Mouse (Mus musculus): ENCODE data around the gene Ikbke.
"Not testable (repeated sequence)": the region's sequence is repeated elsewhere in the genome, so short reads cannot be mapped to it uniquely, and the experiment has no call there.

Gene Ikbke

DNA sequence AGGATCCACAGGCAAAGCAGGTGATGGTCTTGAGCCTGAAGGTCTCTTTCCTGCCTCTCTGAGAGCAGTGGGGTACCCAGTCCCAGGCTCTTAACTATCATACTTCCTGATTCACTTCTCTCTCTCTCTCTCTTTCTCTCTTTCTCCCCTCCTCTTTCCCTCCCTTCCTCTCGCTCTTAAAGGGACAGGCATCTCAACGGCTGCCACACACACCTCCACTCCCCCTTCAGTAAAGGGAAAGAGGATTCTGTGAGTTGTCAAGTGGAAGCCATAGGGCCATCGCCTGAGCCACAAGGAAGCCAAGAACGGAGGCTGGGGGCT lies at the start of gene Ikbke:
TSS of gene Ikbke (minus strand) at position 151 of the 321 bp plus-strand sequence.
- no peak for DNase-seq (ENCODE audit: low read depth, low spot score)

DNA sequence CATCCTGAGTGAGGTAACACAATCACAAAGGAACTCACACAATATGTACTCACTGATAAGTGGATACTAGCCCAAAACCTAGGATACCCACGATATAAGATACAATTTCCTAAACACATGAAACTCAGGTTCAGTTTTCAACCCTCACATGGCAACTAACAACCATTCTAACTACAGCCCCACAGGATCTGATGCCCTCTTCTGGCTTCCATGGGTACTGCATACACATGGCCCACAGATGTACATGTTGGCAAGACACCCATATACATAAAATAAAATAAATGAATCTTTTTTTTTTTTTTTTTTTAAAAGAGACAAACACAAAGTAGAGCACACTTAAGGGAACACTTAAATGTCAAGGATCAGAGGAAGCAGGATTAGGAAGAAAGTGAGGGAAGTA lies 49.7 kb upstream of the Ikbke start:
- not testable (repeated sequence) for DNase-seq (ENCODE audit: low read depth, low spot score)

DNA sequence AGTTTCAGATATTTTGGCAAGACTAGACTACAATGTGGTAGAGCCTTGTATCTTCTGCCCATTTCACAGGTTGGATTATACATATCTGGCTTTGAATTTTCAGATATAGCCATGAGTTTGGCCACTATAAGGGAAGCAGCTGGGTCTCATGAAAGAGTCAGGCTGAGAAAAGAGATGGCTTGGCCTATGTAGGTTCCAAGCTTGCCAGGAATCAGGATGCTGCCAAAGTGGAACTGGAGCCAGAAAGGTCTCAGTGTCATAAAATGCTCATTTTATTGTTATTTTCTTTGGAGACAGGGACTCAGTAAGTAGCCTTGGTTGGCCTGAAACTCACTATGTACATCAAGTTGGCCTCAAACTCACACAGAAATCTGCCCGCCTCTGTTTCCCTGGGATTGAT lies 47.8 kb upstream of the Ikbke start:
- DNase-seq (ENCODE audit: low read depth, low spot score) = no peak

DNA sequence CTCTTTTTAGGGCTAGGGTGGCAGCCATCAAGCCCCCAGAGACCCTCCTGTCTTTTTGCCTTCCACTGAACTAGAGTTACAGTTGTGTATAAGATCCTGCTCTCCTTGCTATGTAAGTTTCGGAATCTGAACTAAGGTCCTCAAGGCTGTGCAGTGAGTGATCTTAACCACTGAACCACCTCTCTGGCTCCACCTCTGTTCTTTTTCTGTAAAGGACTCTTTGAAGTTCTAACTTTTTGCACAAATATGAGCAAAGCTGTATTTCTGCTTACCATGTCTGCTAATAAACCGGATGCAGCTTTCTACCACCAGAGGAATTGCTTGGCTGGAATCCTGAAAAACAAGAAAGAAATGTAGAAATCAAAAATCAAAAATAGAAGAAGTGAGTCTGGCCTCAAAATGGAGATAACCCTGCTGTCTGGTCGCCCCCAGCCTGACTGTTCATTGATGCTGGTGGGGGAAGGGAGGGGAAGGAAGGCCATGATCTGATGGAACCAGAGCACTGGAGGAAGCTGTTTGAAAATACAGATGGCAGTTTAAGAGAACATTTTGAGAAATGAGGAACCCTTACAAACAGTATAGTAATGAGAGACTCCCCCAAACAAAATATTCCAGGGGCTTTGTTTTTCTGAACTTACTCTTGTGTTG lies 45.5 kb upstream of the Ikbke start:
- DNase-seq (ENCODE audit: low read depth, low spot score) = no peak

GRCm38 (mm10) chr1:131319598-131320330 lies 40.4 kb upstream of the Ikbke start:
- no peak for DNase-seq (ENCODE audit: low read depth, low spot score)

DNA sequence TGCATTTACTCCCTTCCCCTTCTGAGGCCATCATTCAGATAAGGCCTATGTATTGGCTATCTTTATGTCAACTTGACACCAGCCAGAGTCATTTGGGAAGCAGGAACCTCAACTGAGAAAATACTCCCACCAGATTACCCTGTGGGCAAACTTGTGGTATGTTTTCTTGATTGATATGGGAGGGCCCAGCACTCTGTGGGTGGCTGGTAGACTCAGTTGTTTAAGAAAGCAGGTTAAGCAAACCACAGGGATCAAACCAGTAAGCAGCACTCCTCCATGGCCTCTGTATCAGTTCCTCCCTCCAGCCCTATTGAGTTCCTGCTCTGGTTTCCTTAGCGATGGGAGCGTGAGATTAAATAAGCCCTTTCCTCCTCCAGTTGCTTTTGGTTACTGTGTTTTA lies 39.0 kb upstream of the Ikbke start:
- DNase-seq (ENCODE audit: low read depth, low spot score) = no peak

- no peak for DNase-seq (ENCODE audit: low read depth, low spot score)
Observed at GRCm38 (mm10) chr1:131317625-131318024, 38.2 kb upstream of the Ikbke start.

GRCm38 (mm10) chr1:131311284-131311683 lies 31.9 kb upstream of the Ikbke start:
- DNase-seq (ENCODE audit: low read depth, low spot score) = no peak

GRCm38 (mm10) chr1:131310237-131310818 lies 30.9 kb upstream of the Ikbke start:
- no peak for DNase-seq (ENCODE audit: low read depth, low spot score)

DNA sequence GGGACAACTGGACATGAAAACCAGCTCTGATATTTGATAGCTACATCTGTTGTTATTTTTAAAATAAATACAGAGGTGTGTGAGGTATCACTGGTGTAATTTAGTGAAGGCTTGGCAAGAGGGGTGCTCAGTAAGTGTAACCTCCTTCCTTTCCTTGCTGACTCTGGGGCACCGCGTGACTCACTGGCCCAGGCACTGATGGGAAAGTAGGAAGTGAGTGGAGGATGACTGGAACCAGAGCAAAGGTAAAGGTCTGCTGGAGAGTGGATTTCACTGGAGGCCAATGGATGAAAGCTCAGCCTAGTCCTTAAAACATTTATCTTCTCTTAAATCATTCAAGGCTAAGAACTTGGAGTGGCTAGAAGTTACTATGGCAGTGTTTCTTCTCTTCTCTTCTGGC lies 21.3 kb upstream of the Ikbke start:
- no peak for DNase-seq (ENCODE audit: low read depth, low spot score)

- no peak for DNase-seq (ENCODE audit: low read depth, low spot score)
Observed at GRCm38 (mm10) chr1:131299788-131300187, 20.4 kb upstream of the Ikbke start.

GRCm38 (mm10) chr1:131299240-131299639 lies 19.8 kb upstream of the Ikbke start:
- no peak for DNase-seq (ENCODE audit: low read depth, low spot score)

DNA sequence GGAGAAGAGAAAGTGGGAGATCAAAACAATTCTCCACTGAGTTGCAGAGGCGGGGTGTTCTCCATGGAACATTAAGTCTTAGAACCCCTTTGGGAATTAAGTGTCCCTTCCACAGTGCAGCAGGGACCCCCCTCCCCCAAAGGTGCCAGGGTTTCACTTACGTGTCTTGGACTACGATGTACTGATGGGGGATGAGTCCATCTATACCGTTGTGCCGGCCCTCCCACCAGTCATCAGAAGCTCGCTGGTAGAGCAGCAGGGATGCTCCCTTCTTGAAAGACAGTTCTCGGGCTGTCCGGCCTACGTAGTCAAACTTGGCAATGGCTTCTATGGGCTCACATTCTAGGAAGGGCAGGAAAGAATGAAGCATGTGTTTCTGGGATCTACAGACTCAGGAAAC lies 18.8 kb upstream of the Ikbke start:
- DNase-seq (ENCODE audit: low read depth, low spot score) = no peak

GRCm38 (mm10) chr1:131296726-131297125 lies 17.3 kb upstream of the Ikbke start:
- no peak for DNase-seq (ENCODE audit: low read depth, low spot score)

GRCm38 (mm10) chr1:131295200-131295599 lies 15.8 kb upstream of the Ikbke start:
- DNase-seq (ENCODE audit: low read depth, low spot score) = no peak

- DNase-seq (ENCODE audit: low read depth, low spot score) = peak; percentile 72
Observed at GRCm38 (mm10) chr1:131293922-131294250, 14.5 kb upstream of the Ikbke start.

GRCm38 (mm10) chr1:131293221-131293921 lies 14.0 kb upstream of the Ikbke start:
- DNase-seq (ENCODE audit: low read depth, low spot score) = no peak

- peak; percentile 41 for DNase-seq (ENCODE audit: low read depth, low spot score)
Observed at GRCm38 (mm10) chr1:131290648-131291047, 11.2 kb upstream of the Ikbke start.

DNA sequence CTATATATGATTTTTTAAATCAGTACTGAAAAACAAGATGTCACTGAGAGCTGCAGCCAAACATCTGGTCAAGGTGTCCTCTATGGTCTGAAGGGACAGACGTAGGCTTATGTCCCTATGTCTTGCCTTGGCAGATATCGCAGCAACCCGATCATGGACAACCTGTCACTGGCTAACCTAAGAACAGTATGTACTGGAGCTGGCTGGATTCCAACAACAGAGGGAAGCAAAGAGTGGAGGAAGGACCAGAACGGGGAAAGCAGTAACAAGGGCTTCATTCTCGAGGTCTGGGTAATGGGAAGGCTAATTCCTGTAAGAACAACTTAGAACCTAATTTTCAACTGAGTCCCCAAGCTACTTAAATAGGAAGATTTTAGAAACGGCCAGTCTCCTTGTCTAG lies 9.5 kb upstream of the Ikbke start:
- DNase-seq (ENCODE audit: low read depth, low spot score) = no peak

GRCm38 (mm10) chr1:131287267-131287666 lies 7.9 kb upstream of the Ikbke start:
- no peak for DNase-seq (ENCODE audit: low read depth, low spot score)

DNA sequence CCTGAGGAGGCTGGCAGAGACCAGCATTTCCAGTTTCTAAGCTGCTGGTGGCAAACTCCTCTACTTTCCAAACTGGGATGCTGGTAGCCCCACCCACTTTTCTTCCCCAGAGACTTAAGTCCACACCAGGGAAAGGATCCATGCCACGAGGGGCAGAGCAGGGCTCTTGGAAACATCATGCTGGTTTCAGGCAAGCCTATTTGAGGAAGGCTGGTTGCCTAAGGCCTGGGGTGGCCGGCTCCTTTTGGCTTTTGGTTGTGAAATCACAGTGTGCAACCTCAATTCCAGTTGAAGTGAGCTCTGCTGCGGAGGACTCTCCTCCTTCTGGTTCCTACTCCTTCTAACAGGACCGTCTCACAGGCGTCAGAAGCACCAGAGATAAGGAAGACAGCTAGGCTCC lies 7.4 kb upstream of the Ikbke start:
- DNase-seq (ENCODE audit: low read depth, low spot score) = no peak

DNA sequence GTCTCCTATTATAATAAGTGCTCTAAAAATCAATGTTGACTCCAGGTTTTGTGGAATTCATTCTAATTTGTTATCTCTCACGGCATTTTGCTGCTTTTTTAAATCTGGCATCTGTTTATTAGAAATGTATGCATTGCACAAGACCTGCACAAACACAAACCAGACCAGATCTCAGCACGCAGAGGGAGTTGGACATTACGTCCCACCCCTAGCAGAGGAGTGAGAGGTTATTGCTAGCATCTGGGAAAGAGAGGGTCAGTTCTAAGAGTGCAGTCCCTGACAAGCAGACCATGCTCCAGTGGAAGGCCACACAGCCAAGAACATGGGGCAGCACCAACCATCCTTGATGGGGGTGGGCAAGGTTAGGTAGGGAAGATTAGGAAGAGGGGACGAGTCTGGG lies 5.2 kb upstream of the Ikbke start:
- no peak for DNase-seq (ENCODE audit: low read depth, low spot score)

DNA sequence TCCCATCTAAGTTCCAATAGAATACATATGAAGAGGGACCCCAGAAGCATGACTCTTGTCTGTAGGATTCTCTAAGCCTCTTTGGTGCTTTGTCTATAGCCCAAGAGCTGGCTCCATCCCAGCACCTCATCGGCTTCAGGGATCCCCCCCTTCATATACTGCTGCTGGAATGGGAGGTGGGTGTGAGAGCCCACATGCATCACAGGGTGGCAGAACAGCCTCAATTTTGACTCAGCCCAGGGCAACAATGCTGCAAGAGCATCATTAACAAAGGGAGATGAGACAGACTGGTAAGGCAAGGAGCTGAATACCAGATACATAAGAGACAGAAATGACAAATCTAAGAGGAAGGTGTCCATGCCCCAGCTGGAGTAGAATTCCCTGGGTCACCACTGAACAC lies 4.8 kb upstream of the Ikbke start:
- no peak for DNase-seq (ENCODE audit: low read depth, low spot score)

Data from telencephalon, adult 2 months (tissue).